Mouse (Mus musculus): ENCODE data around the gene Cdc25b. TPM values are rescaled to one million over a fixed set of nuclear protein-coding genes. Genes with fewer than 3 reads are reported as not detected.
"Not testable (repeated sequence)": the region's sequence is repeated elsewhere in the genome, so short reads cannot be mapped to it uniquely, and the experiment has no call there.

Cdc25b gene
- polyA plus RNA-seq, 1 experiment from 2014 or later, result 36.1 TPM

GRCm38 (mm10) chr2:131215941-131216858, 29.5 kb downstream of the Cdc25b start:
- TF ChIP-seq CTCF (IDR thresholded peaks at IDR 0.05; ENCODE audit: low read depth), result no peak
- ATAC-seq (replicated peaks; ENCODE audit: low FRiP score, low read depth), result no peak
- 62% methylated on average over 7 of the region's 7 CpGs for WGBS

DNA sequence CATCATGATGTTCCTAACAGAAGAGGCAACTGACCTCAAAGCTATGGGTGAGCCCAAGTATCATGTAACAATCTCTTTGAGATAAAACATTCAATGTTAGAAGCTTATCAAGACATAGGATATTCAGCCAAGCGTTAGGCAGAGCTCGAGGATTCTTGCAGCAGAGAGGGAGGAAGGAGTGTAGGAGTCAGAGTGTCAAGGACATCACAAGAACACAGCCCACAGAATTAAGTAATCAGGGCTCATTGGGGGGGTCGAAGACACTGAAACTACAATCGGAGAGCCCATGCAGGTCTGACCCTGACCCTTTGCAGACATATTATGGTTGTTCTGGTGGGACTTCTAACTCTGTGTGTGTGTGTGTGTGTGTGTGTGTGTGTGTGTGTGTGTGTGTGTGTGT, 33.3 kb downstream of the Cdc25b start:
- no peak for ATAC-seq (replicated peaks; ENCODE audit: low FRiP score, low read depth)
- no peak for DNase-seq (ENCODE audit: low spot score)
- no peak overlapping the region for H3K4me2 ChIP-seq (ENCODE audit: low read length)
- H3K4me1 ChIP-seq (replicated peaks; ENCODE audit: insufficient read depth, low read length), result no peaks in the 10 kb centered on the region
- H3K9me3 ChIP-seq (replicated peaks; ENCODE audit: low read length), result no peaks in the 10 kb centered on the region
- no peaks in the 10 kb centered on the region for H3K27me3 ChIP-seq (ENCODE audit: insufficient read depth, low read length)
- H3K36me3 ChIP-seq (ENCODE audit: insufficient read depth, low read length), result no peaks in the 10 kb centered on the region
- TF ChIP-seq CTCF (IDR thresholded peaks at IDR 0.05; ENCODE audit: low read depth), result no peak
- H3K27ac ChIP-seq, result no peak overlapping the region
- no peak overlapping the region for H3K4me3 ChIP-seq (replicated peaks; ENCODE audit: low read depth, low read length)
- 46% methylated on average over 4 of the region's 4 CpGs for whole genome bisulfite sequencing
- H3K9ac ChIP-seq (ENCODE audit: low read depth, low read length), result no peak overlapping the region

More at GRCm38 (mm10) chr2:131215941-131216858, 29.5 kb downstream of the Cdc25b start:
- Histone ChIP-seq H3K27ac (peak overlapping the region; percentile 13; the same call in 1 of the 2 replicates), H3K4me3 (replicated peaks; ENCODE audit: low read depth, low read length) (no peak overlapping the region), H3K4me1 (replicated peaks; ENCODE audit: insufficient read depth, low read length) (peaks cover 2% of the 10 kb centered on the region; the same call in 1 of the 2 replicates), H3K4me2 (ENCODE audit: low read length) (no peak overlapping the region), H3K9ac (ENCODE audit: low read depth, low read length) (no peak overlapping the region), H3K9me3 (replicated peaks; ENCODE audit: low read length) (no peaks in the 10 kb centered on the region), H3K36me3 (ENCODE audit: insufficient read depth, low read length) (0 out of 2 replicates have a peak, but pooled peaks cover 8% of the 10 kb centered on the region), H3K27me3 (ENCODE audit: insufficient read depth, low read length) (no peaks in the 10 kb centered on the region)
- no peak for DNase-seq (ENCODE audit: low spot score)

DNA sequence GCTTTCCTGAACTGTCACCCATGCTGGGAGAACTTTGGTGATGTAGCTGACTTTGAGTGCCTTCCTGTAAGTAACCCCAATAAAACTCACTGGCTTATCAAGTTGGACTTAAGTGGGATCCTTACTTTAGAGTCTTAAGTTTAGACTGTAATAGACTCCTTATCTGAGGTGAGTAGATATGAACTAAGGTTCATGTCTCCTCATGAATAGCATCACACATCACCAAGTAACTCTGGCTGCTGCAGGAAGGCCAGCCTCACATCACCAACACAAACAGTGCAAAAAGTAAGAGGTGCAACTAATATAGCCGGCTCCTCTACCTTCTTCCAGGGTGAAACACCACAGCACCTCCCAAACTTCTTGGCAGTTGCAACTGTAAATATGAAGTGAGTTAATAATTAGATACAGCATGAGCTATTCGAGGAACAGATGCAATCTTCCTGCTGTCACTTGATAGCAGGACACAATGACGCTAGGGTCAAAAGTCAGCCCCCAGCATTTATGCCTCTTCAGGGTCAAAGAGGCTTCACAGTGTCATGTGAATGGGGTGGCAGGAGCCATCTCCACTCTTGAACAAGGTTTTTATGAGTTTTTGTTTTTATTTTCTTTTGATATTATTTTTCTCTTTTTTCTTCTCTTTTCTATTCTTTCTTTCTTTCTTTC, 35.2 kb downstream of the Cdc25b start:
- no peak for ATAC-seq (replicated peaks; ENCODE audit: low FRiP score, low read depth)
- WGBS, result 43% methylated on average over 3 of the region's 3 CpGs
- DNase-seq (ENCODE audit: low spot score), result no peak
- no peaks in the 10 kb centered on the region for H3K27me3 ChIP-seq (ENCODE audit: insufficient read depth, low read length)
- no peaks in the 10 kb centered on the region for H3K36me3 ChIP-seq (ENCODE audit: insufficient read depth, low read length)
- TF ChIP-seq CTCF (IDR thresholded peaks at IDR 0.05; ENCODE audit: low read depth), result no peak
- no peaks in the 10 kb centered on the region for H3K9me3 ChIP-seq (replicated peaks; ENCODE audit: low read length)
- no peaks in the 10 kb centered on the region for H3K4me1 ChIP-seq (replicated peaks; ENCODE audit: insufficient read depth, low read length)
- no peak overlapping the region for H3K9ac ChIP-seq (ENCODE audit: low read depth, low read length)
- no peak overlapping the region for H3K4me2 ChIP-seq (ENCODE audit: low read length)
- no peak overlapping the region for H3K4me3 ChIP-seq (replicated peaks; ENCODE audit: low read depth, low read length)
- H3K27ac ChIP-seq, result no peak overlapping the region

GRCm38 (mm10) chr2:131222562-131222961, 35.8 kb downstream of the Cdc25b start:
- Histone ChIP-seq H3K36me3 (ENCODE audit: insufficient read depth, low read length) (no peaks in the 10 kb centered on the region), H3K27me3 (ENCODE audit: insufficient read depth, low read length) (no peaks in the 10 kb centered on the region), H3K4me3 (replicated peaks; ENCODE audit: low read depth, low read length) (no peak overlapping the region), H3K4me2 (ENCODE audit: low read length) (no peak overlapping the region), H3K4me1 (replicated peaks; ENCODE audit: insufficient read depth, low read length) (no peaks in the 10 kb centered on the region), H3K9ac (ENCODE audit: low read depth, low read length) (no peak overlapping the region), H3K27ac (no peak overlapping the region), H3K9me3 (replicated peaks; ENCODE audit: low read length) (no peaks in the 10 kb centered on the region)
- ATAC-seq (replicated peaks; ENCODE audit: low FRiP score, low read depth), result no peak
- TF ChIP-seq CTCF (IDR thresholded peaks at IDR 0.05; ENCODE audit: low read depth), result no peak
- whole genome bisulfite sequencing, result 45% methylated on average over 5 of the region's 5 CpGs
- no peak for DNase-seq (ENCODE audit: low spot score)

DNA sequence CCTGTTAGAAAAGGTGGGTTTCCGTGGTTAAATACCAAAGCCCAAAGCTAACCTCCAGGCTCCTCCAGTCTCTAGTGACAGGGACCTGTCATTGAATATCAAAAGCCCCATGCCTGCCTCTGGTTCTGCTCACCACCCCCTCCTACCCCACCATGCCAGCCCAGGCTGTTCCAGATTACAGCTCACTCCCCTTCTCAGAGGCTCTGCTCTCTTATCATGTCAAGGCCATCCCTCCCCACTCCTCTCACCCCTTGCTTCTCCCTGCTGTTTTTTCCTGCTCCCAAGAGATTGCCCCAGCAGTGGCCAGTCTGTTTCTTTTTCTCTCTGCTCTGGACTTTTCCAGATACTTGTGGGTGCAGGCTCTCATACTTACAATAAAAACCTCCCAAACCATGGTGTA, 36.8 kb downstream of the Cdc25b start:
- H3K27ac ChIP-seq, result no peak overlapping the region
- WGBS, result 77% methylated on average over 1 of the region's 1 CpGs
- TF ChIP-seq CTCF (IDR thresholded peaks at IDR 0.05; ENCODE audit: low read depth), result no peak
- H3K4me3 ChIP-seq (replicated peaks; ENCODE audit: low read depth, low read length), result no peak overlapping the region
- no peak overlapping the region for H3K4me2 ChIP-seq (ENCODE audit: low read length)
- H3K27me3 ChIP-seq (ENCODE audit: insufficient read depth, low read length), result no peaks in the 10 kb centered on the region
- H3K36me3 ChIP-seq (ENCODE audit: insufficient read depth, low read length), result no peaks in the 10 kb centered on the region
- no peak overlapping the region for H3K9ac ChIP-seq (ENCODE audit: low read depth, low read length)
- H3K9me3 ChIP-seq (replicated peaks; ENCODE audit: low read length), result no peaks in the 10 kb centered on the region
- no peaks in the 10 kb centered on the region for H3K4me1 ChIP-seq (replicated peaks; ENCODE audit: insufficient read depth, low read length)
- DNase-seq (ENCODE audit: low spot score), result no peak
- no peak for ATAC-seq (replicated peaks; ENCODE audit: low FRiP score, low read depth)

DNA sequence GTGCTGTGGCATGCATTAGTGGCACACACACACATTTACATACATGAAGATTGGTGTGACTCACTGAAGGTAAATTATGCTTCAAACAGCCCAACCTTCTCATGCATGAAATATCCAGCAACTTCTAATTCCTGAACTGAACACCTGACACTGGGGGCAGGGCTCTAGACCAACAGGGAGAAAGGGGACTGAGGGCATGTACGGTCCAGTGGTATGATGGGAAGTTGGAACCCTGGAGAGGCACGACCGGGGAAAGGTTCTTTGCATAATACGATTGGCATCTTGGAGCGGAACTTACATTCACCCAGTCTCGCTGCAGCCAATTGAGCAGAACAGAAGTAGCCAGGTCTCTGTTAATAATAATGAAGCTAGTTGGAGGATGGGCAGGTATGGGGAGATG, 38.4 kb downstream of the Cdc25b start:
- WGBS, result 60% methylated on average over 6 of the region's 6 CpGs
- no peaks in the 10 kb centered on the region for H3K4me1 ChIP-seq (replicated peaks; ENCODE audit: insufficient read depth, low read length)
- ATAC-seq (replicated peaks; ENCODE audit: low FRiP score, low read depth) (peak; percentile 96), DNase-seq (ENCODE audit: low spot score) (peak; percentile 68)
- H3K9ac ChIP-seq (ENCODE audit: low read depth, low read length), result no peak overlapping the region
- no peaks in the 10 kb centered on the region for H3K9me3 ChIP-seq (replicated peaks; ENCODE audit: low read length)
- H3K27ac ChIP-seq, result peak overlapping the region; percentile 72
- TF ChIP-seq CTCF (IDR thresholded peaks at IDR 0.05; ENCODE audit: low read depth), result no peak
- no peak overlapping the region for H3K4me2 ChIP-seq (ENCODE audit: low read length)
- no peaks in the 10 kb centered on the region for H3K36me3 ChIP-seq (ENCODE audit: insufficient read depth, low read length)
- no peak overlapping the region for H3K4me3 ChIP-seq (replicated peaks; ENCODE audit: low read depth, low read length)
- no peaks in the 10 kb centered on the region for H3K27me3 ChIP-seq (ENCODE audit: insufficient read depth, low read length)

DNA sequence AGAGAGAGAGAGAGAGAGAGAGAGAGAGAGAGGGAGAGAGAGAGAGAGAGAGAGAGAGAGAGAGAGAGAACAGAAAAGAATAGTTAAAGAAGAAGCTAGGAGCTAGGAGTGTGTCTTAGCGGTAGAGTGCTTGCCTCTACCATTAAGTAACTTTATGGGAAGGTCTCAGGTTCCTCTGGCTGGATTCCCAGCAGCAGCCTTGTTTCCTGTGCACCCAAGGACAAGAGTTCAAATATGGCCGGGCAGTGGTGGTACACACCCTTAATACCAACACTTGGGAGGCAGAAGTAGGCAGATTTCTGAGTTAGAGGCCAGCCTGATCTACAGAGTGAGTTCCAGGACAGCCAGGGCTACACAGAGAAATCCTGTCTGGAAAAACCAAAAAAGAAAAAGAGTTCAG, 39.9 kb downstream of the Cdc25b start:
- DNase-seq (ENCODE audit: low spot score); H3K27ac ChIP-seq; H3K4me2 ChIP-seq (ENCODE audit: low read length); H3K4me1 ChIP-seq (replicated peaks; ENCODE audit: insufficient read depth, low read length); H3K27me3 ChIP-seq (ENCODE audit: insufficient read depth, low read length); H3K9ac ChIP-seq (ENCODE audit: low read depth, low read length); H3K4me3 ChIP-seq (replicated peaks; ENCODE audit: low read depth, low read length); H3K9me3 ChIP-seq (replicated peaks; ENCODE audit: low read length); H3K36me3 ChIP-seq (ENCODE audit: insufficient read depth, low read length); ATAC-seq (replicated peaks; ENCODE audit: low FRiP score, low read depth): not testable (repeated sequence)
- 51% methylated on average over 2 of the region's 2 CpGs for WGBS
